Mouse (Mus musculus): ENCODE measurements at regions not wholly inside any gene's neighbourhood (a gene's known extent, or its start where the extent isn't known, plus 50 kb on each side); places are given as distances from the start of the nearest gene placed in this dataset.

DNA sequence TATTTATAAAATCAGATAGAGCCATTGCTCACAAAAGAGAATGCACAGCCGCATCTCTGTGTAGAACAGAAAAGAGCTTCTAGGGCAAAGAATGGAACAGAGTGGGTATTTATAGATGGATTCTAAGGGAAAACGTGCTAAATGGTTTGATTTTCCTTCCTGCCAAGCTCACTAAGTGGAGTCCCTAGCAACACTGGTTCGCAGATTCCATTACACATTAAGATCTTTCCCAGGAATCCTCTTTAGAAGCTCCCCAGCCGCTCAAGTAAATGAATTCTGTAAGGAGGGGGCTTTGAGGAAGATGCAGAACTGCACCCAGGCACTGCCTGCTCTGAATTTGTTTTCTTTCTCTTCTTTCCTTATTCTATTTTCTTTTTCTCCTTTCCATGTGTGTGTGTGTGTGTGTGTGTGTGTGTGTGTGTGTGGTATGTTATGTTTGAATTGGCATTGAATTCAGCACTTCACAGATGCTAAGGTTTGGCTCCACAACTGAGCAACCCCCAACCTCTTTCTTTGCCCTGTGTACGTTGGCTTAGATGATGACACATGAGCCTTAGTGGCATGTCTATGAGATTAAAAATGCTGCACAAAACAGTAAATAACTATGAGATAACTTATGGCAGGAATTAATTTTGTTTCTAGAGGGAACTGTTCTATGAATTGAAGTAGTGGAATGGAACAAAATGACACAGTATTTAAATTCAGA is 450.5 kb downstream of the Arl4a start:
- ATAC-seq = no peak

DNA sequence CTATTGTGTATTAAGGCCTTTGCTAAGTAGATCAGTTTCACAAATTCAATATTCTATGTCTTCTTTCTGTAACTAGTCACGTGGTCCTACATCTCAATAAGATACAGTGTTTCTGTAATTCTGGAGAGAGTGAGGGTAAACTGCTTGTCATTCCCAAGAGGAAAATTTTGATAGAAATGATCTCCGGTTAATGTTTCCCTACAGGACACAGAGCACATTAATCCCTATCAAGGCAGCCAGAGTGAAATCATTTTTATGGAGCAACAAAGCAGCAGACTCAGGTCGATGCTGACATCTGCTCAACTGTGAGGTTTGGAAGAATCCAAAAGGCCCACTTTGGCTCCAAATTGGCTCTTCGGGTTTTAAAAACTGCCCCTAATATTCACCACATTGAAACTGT is 451.7 kb downstream of the Arl4a start:
- ATAC-seq = no peak

DNA sequence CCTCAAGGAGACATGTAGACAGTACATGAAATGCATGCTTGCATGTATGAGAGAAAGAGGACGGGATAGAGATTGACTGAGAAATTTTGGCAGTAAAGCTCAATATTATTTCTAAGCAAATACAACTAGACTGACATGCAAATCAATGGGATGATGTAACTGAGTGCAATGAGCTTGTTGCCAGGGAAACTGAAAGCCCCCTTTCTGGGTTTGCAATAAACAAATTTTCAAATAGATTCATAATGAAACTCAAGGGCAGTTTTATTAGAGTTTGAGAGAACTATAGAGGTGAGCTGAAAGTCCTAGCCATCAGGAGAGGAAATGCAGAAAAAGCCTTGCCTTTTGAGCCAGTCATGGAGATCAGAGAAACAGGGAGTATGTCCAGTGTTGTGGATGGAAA is 460.2 kb downstream of the Arl4a start:
- ATAC-seq = no peak

GRCm38 (mm10) chr12:39572802-39573201 is 465.0 kb downstream of the Arl4a start:
- no peak for ATAC-seq

GRCm38 (mm10) chr12:39572147-39572546 is 465.7 kb downstream of the Arl4a start:
- no peak for ATAC-seq

GRCm38 (mm10) chr12:39560734-39561446 is 476.9 kb downstream of the Arl4a start:
- ATAC-seq = no peak

- no peak for ATAC-seq
These were observed 479.3 kb downstream of the Arl4a start for GRCm38 (mm10) chr12:39558491-39558890.

- no peak for ATAC-seq
These were observed 501.5 kb downstream of the Arl4a start for GRCm38 (mm10) chr12:39536326-39536725.

DNA sequence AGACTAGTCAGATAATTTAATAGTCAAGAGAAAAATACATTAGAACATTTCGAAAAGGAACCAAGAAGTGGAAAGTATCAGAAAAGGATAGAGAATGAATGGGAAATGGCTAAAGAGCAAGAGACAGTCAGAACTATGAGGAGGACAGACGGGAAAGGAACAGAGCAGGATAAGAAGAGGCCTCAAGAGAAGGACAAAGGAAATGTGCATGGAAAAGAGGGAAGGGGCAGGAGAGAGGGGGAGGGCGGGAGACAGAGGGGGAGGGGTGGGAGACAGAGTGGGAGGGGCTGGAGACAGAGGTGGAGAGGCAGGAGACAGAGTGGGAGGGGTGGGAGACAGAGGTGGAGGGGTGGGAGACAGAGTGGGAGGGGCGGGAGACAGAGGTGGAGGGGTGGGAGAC is 509.7 kb downstream of the Arl4a start:
- ATAC-seq = no peak

GRCm38 (mm10) chr12:39527216-39527600 is 510.6 kb downstream of the Arl4a start:
- ATAC-seq = no peak

DNA sequence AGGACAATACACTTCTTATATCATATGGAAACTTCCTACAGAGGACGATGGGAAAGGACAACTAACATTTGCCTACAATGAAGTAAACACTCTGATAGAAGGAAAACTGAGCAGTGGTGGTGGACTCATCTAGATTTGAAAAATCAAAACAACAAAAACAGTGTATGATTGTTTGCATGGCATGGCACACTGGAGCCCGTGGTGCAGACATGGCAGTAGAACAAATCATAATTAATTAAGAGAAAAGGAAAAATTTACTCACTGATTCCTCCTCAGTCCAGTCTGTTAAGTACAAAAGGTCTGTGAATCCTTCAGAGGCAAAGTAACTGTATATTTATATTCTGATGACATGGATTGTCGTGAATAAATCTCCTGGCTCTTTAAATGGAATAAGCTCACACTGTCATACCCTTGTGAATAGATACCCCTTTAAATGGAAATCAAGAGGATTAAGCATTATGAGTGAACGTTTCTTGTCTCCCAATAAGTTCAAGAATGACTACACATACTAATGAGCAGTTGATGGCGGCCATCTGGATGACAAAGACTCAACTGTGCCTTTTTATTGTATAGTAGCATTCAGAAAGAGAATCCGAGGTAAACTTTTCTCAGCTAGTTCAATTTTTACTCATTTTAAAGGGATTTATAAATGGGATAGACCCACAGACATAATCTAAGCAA is 511.1 kb downstream of the Arl4a start:
- ATAC-seq = no peak

- no peak for ATAC-seq
These were observed 522.1 kb downstream of the Arl4a start for GRCm38 (mm10) chr12:39515690-39516089.

GRCm38 (mm10) chr12:39510855-39511254 is 527.0 kb downstream of the Arl4a start:
- ATAC-seq = no peak

- ATAC-seq = peak; percentile 96
These were observed 527.6 kb downstream of the Arl4a start for GRCm38 (mm10) chr12:39510073-39510812.

GRCm38 (mm10) chr12:39496203-39496602 is 541.6 kb downstream of the Arl4a start:
- ATAC-seq = no peak

DNA sequence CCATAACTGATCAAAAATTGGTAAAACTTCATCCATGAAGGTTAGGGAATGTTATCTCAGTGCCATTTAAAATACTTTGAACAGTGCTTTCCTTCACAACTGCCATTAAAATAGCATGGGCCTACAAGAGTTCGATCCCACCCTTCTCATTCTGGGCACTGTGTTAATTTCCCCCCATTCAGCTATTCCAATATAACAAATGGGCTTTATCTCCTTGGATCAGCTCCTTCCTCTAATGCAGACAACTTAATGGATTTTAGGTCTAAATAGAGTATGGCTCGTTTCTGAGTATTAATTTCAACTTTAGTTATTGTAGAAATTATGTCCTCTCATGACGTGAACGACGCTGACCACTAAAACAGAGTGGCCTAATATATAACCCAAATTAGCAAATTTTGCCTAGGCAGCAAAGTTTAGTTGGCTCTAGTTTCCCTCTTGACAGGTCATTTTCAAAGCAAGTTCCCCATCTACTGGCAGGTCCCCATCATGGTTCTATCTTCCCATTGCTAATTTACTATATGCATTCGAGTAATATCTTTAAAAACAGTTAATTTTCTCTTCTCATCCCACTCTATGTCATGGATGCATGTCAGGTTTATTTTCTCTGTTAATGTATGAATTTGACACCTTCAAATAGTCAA is 544.1 kb downstream of the Arl4a start:
- ATAC-seq = no peak

- no peak for ATAC-seq
These were observed 544.7 kb downstream of the Arl4a start for GRCm38 (mm10) chr12:39493114-39493513.

- ATAC-seq = no peak
These were observed 564.8 kb downstream of the Arl4a start for GRCm38 (mm10) chr12:39472984-39473383.
